8 mouse cellular contexts compared by ENCODE assay signal in the genomic region with DNA sequence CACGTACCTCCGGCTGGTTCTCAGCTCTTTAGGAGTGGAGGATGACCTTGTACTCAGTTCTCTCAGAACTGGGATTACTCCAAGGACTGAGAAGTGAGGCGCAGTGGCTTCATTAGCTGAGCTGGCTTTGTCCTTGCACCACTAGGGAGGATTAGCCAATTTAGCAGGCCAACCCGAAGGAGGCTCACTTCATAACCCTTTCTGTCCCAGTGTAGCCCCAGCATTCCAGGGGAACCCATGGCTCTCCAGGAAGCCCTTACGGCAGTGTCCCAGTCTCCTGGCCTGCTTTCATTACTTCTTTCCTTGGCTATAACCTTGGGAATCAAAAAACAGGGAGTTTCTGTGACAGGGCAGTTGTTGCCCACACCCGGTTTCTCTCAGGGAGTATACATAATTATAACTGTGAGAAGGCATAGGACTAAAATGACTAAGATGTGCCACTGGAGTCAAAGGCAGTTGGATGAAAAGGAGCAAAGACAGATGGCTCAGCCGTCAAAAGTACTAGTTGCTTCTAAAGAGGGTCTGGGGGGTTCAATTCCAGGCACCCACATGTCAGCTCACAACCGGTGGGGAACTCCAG. TPM values are rescaled to one million over a fixed set of nuclear protein-coding genes. Genes with fewer than 3 reads are reported as not detected.
DNase-seq lines count a peak whose midpoint lies in the region; ATAC-seq and TF ChIP-seq lines count a peak whose summit lies in the region.

No protein-coding gene starts in this region.

- H3K9ac ChIP-seq in heart, embryonic 14.5 days (ENCODE audit: low read length): peak overlapping the region; percentile 93
- H3K9ac ChIP-seq in limb, embryonic 14.5 days (ENCODE audit: low read depth, low read length, severe bottlenecking): peak overlapping the region; percentile 88
- H3K9ac ChIP-seq in neural tube, embryonic 14.5 days (replicated peaks; ENCODE audit: low read depth, low read length): peak overlapping the region; percentile 89

- peaks cover 22 to 34% of the 10 kb centered on the region in 2 experiments for H3K4me1 ChIP-seq in heart, embryonic 14.5 days (ENCODE audit: control insufficient read depth in 2 of 2, insufficient read depth in 2 of 2, low read length in 2 of 2)
- H3K4me1 ChIP-seq in limb, embryonic 14.5 days (ENCODE audit: control insufficient read depth, insufficient read depth, low read length): peaks cover 29% of the 10 kb centered on the region
- peaks cover 19% of the 10 kb centered on the region for H3K4me1 ChIP-seq in neural tube, embryonic 14.5 days (ENCODE audit: control insufficient read depth, insufficient read depth, low read length)

- WGBS in heart, embryonic 14.5 days: 40% methylated on average over 7 of the region's 8 CpGs
- WGBS in limb, embryonic 14.5 days: 38% methylated on average over 8 of the region's 8 CpGs
- 50% methylated on average over 8 of the region's 8 CpGs for WGBS in neural tube, embryonic 14.5 days

- TF ChIP-seq POLR2A in limb, embryonic 14.5 days (IDR thresholded peaks at IDR 0.05; ENCODE audit: borderline replicate concordance, extremely low read depth, insufficient read depth, insufficient read length): no peak

- H3K27me3 ChIP-seq in heart, embryonic 14.5 days (ENCODE audit: control insufficient read depth, insufficient read depth, low read length): no peaks in the 10 kb centered on the region
- H3K27me3 ChIP-seq in limb, embryonic 14.5 days (ENCODE audit: control insufficient read depth, insufficient read depth, low read length): no peaks in the 10 kb centered on the region
- no peaks in the 10 kb centered on the region for H3K27me3 ChIP-seq in neural tube, embryonic 14.5 days (ENCODE audit: control insufficient read depth, insufficient read depth, low read length)

- peak overlapping the region; percentile 99 for H3K27ac ChIP-seq in layer of hippocampus, adult 2 months
- H3K27ac ChIP-seq in heart, embryonic 14.5 days (replicated peaks in 1 of 2; ENCODE audit: control insufficient read depth in 1 of 2, insufficient read depth in 1 of 2, low read depth in 2 of 2, low read length in 2 of 2): peak overlapping the region; percentile 100
- peak overlapping the region; percentile 100 for H3K27ac ChIP-seq in limb, embryonic 14.5 days (replicated peaks; ENCODE audit: low read depth, low read length)
- H3K27ac ChIP-seq in neural tube, embryonic 14.5 days (ENCODE audit: low read depth, low read length): peak overlapping the region; percentile 100

- DNase-seq in layer of hippocampus, adult 2 months (ENCODE audit: low spot score in 2 of 2): no peak
- DNase-seq in layer of hippocampus, adult 18-20 months (ENCODE audit: low spot score in 2 of 2): no peak
- DNase-seq in brain, adult 2 months (ENCODE audit: low read depth, low spot score): peak; percentile 44
- DNase-seq in limb, embryonic 14.5 days (ENCODE audit: low spot score): no peak
- DNase-seq in layer of hippocampus, adult 9-11 months: no peak
- no peak for DNase-seq in layer of hippocampus, postnatal 14 days (ENCODE audit: low spot score in 2 of 2)

- TF ChIP-seq CTCF in layer of hippocampus, adult 2 months (conservative IDR thresholded peaks at IDR 0.05): no peak

- peak overlapping the region; percentile 97 for H3K4me2 ChIP-seq in heart, embryonic 14.5 days (ENCODE audit: low read length)
- peak overlapping the region; percentile 94 for H3K4me2 ChIP-seq in limb, embryonic 14.5 days (replicated peaks; ENCODE audit: low read depth, low read length, severe bottlenecking)
- peak overlapping the region; percentile 91 for H3K4me2 ChIP-seq in neural tube, embryonic 14.5 days (ENCODE audit: low read depth, low read length)

- no peak for ATAC-seq in heart, embryonic 14.5 days (ENCODE audit: insufficient number of reproducible peaks, insufficient read depth, low FRiP score, low read depth)
- ATAC-seq in limb, embryonic 14.5 days (ENCODE audit: low FRiP score, low read depth): no peak
- ATAC-seq in neural tube, embryonic 14.5 days (ENCODE audit: low read depth): no peak

- no peaks in the 10 kb centered on the region for H3K9me3 ChIP-seq in heart, embryonic 14.5 days (ENCODE audit: control insufficient read depth, low read length)
- H3K9me3 ChIP-seq in limb, embryonic 14.5 days (ENCODE audit: control insufficient read depth, low read length): no peaks in the 10 kb centered on the region
- H3K9me3 ChIP-seq in neural tube, embryonic 14.5 days (ENCODE audit: control insufficient read depth, low read length): no peaks in the 10 kb centered on the region

- H3K36me3 ChIP-seq in heart, embryonic 14.5 days (ENCODE audit: control insufficient read depth, insufficient read depth, low read length): peaks cover 10% of the 10 kb centered on the region
- H3K36me3 ChIP-seq in limb, embryonic 14.5 days (ENCODE audit: control insufficient read depth, insufficient read depth, low read length): peaks cover 8% of the 10 kb centered on the region
- H3K36me3 ChIP-seq in neural tube, embryonic 14.5 days (ENCODE audit: control insufficient read depth, insufficient read depth, low read length): peaks cover 4% of the 10 kb centered on the region; the same call in 1 of the 2 replicates

- peak overlapping the region; percentile 96 for H3K4me3 ChIP-seq in layer of hippocampus, adult 2 months
- peak overlapping the region; percentile 68 to 71 for H3K4me3 ChIP-seq in heart, embryonic 14.5 days (ENCODE audit: control insufficient read depth in 1 of 2, insufficient read depth in 1 of 2, low read depth in 1 of 2, low read length in 2 of 2)
- peak overlapping the region; percentile 69 for H3K4me3 ChIP-seq in limb, embryonic 14.5 days (replicated peaks; ENCODE audit: low read length)
- H3K4me3 ChIP-seq in neural tube, embryonic 14.5 days (ENCODE audit: low read depth, low read length): peak overlapping the region; percentile 78

RNA-seq across cellular contexts. Expression of a gene that starts 0.6 kb away (rescaled TPM):
- total RNA-seq in layer of hippocampus, adult 2 months (2021): 100 to 1,000 TPM; 410 to 476 TPM
- total RNA-seq in layer of hippocampus, adult 18-20 months (2021): 100 to 1,000 TPM; 407 to 414 TPM
- 151 and 155 TPM in 2 replicates for polyA plus RNA-seq in heart, embryonic 14.5 days (2014; fragmentation: Nextera tagmentation; extraction: Ambion mirVana)
- polyA plus RNA-seq in limb, embryonic 14.5 days (2012; rRNA removed): 525 and 571 TPM in 2 replicates
- polyA plus RNA-seq in limb, embryonic 14.5 days (2014; fragmentation: Nextera tagmentation; extraction: Ambion mirVana): 208 and 225 TPM in 2 replicates
- 158 and 160 TPM in 2 replicates for polyA plus RNA-seq in neural tube, embryonic 14.5 days (2014; fragmentation: Nextera tagmentation; extraction: Ambion mirVana)
- 100 to 1,000 TPM; 379 to 416 TPM for total RNA-seq in layer of hippocampus, postnatal 14 days (2021)

RNA-seq across cellular contexts. Expression of a gene that starts 17.3 kb away (rescaled TPM):
- total RNA-seq in layer of hippocampus, adult 2 months (2021): 10 to 100 TPM; 66.4 to 68.8 TPM
- total RNA-seq in layer of hippocampus, adult 18-20 months (2021): 10 to 100 TPM; 63.1 to 71.0 TPM
- polyA plus RNA-seq in heart, embryonic 14.5 days (2014; fragmentation: Nextera tagmentation; extraction: Ambion mirVana): 252 and 254 TPM in 2 replicates
- 165 and 172 TPM in 2 replicates for polyA plus RNA-seq in limb, embryonic 14.5 days (2012; rRNA removed)
- polyA plus RNA-seq in limb, embryonic 14.5 days (2014; fragmentation: Nextera tagmentation; extraction: Ambion mirVana): 176 and 200 TPM in 2 replicates
- polyA plus RNA-seq in neural tube, embryonic 14.5 days (2014; fragmentation: Nextera tagmentation; extraction: Ambion mirVana): 74.5 and 94.4 TPM in 2 replicates
- 10 to 100 TPM; 58.2 to 61.2 TPM for total RNA-seq in layer of hippocampus, postnatal 14 days (2021)

RNA-seq across cellular contexts. Expression of a gene that starts 19.0 kb away (rescaled TPM):
- total RNA-seq in layer of hippocampus, adult 2 months (2021): 1 to 10 TPM; 2.6 to 4.5 TPM
- 1 to 10 TPM; 2.4 to 3.0 TPM for total RNA-seq in layer of hippocampus, adult 18-20 months (2021)
- polyA plus RNA-seq in heart, embryonic 14.5 days (2014; fragmentation: Nextera tagmentation; extraction: Ambion mirVana): 2.1 and 3.7 TPM in 2 replicates
- 2.3 and 2.5 TPM in 2 replicates for polyA plus RNA-seq in limb, embryonic 14.5 days (2012; rRNA removed)
- 2.6 and 2.8 TPM in 2 replicates for polyA plus RNA-seq in limb, embryonic 14.5 days (2014; fragmentation: Nextera tagmentation; extraction: Ambion mirVana)
- 1.6 TPM in 2 replicates for polyA plus RNA-seq in neural tube, embryonic 14.5 days (2014; fragmentation: Nextera tagmentation; extraction: Ambion mirVana)
- total RNA-seq in layer of hippocampus, postnatal 14 days (2021): 1 to 10 TPM; 2.9 to 3.3 TPM

RNA-seq across cellular contexts. Expression of a gene that starts 25.9 kb away (rescaled TPM):
- total RNA-seq in layer of hippocampus, adult 2 months (2021): 1 to 10 TPM; 4.4 to 6.8 TPM
- 1 to 10 TPM; 3.5 to 5.6 TPM for total RNA-seq in layer of hippocampus, adult 18-20 months (2021)
- polyA plus RNA-seq in heart, embryonic 14.5 days (2014; fragmentation: Nextera tagmentation; extraction: Ambion mirVana): 4.7 and 4.8 TPM in 2 replicates
- polyA plus RNA-seq in limb, embryonic 14.5 days (2012; rRNA removed): 17.9 and 18.0 TPM in 2 replicates
- 5.9 and 7.0 TPM in 2 replicates for polyA plus RNA-seq in limb, embryonic 14.5 days (2014; fragmentation: Nextera tagmentation; extraction: Ambion mirVana)
- polyA plus RNA-seq in neural tube, embryonic 14.5 days (2014; fragmentation: Nextera tagmentation; extraction: Ambion mirVana): 3.4 and 4.1 TPM in 2 replicates
- 1 to 10 TPM; 3.9 to 4.2 TPM for total RNA-seq in layer of hippocampus, postnatal 14 days (2021)

RNA-seq across cellular contexts. Expression of a gene that starts 40.4 kb away (rescaled TPM):
- total RNA-seq in layer of hippocampus, adult 2 months (2021): 10 to 100 TPM; 25.6 to 27.2 TPM
- total RNA-seq in layer of hippocampus, adult 18-20 months (2021): 10 to 100 TPM; 29.0 to 29.2 TPM
- polyA plus RNA-seq in heart, embryonic 14.5 days (2014; fragmentation: Nextera tagmentation; extraction: Ambion mirVana): 25.7 and 29.5 TPM in 2 replicates
- 27.4 and 31.0 TPM in 2 replicates for polyA plus RNA-seq in limb, embryonic 14.5 days (2012; rRNA removed)
- polyA plus RNA-seq in limb, embryonic 14.5 days (2014; fragmentation: Nextera tagmentation; extraction: Ambion mirVana): 37.4 and 41.9 TPM in 2 replicates
- polyA plus RNA-seq in neural tube, embryonic 14.5 days (2014; fragmentation: Nextera tagmentation; extraction: Ambion mirVana): 67.0 and 77.8 TPM in 2 replicates
- 10 to 100 TPM; 31.4 to 33.9 TPM for total RNA-seq in layer of hippocampus, postnatal 14 days (2021)
